Mouse (Mus musculus): Measurements from ENCODE around the gene Hnrnpa3. TPM values are rescaled to one million over a fixed set of nuclear protein-coding genes. Genes with fewer than 3 reads are reported as not detected.

Gene Hnrnpa3
- polyA plus RNA-seq, 1 experiment: 45.4 TPM

GRCm38 (mm10) chr2:75714766-75715165, 55.7 kb downstream of the Hnrnpa3 start:
- H3K4me3 ChIP-seq (ENCODE audit: control insufficient read depth, insufficient read depth, low read length): no peak overlapping the region
- H3K27ac ChIP-seq (ENCODE audit: control insufficient read depth, insufficient read depth, low read length): no peak overlapping the region
- no peaks in the 10 kb centered on the region for H3K27me3 ChIP-seq (ENCODE audit: control insufficient read depth, insufficient read depth, low read length)
- H3K36me3 ChIP-seq (ENCODE audit: control insufficient read depth, insufficient read depth, low read length): no peaks in the 10 kb centered on the region
- DNase-seq: no peak
- 90% methylated on average over 4 of the region's 4 CpGs for WGBS
- no peak for TF ChIP-seq CTCF (IDR thresholded peaks at IDR 0.05; ENCODE audit: borderline replicate concordance, control insufficient read depth, extremely low read depth, insufficient read depth, low read length, poor library complexity)
- TF ChIP-seq POLR2A (IDR thresholded peaks at IDR 0.05; ENCODE audit: control insufficient read depth, extremely low read depth, insufficient read depth, low read length, poor library complexity): no peak
- no peaks in the 10 kb centered on the region for H3K4me1 ChIP-seq (replicated peaks; ENCODE audit: control insufficient read depth, insufficient read depth, low read length)

GRCm38 (mm10) chr2:75716046-75717016, 57.3 kb downstream of the Hnrnpa3 start:
- Histone ChIP-seq H3K36me3 (ENCODE audit: control insufficient read depth, insufficient read depth, low read length) (no peaks in the 10 kb centered on the region), H3K27ac (ENCODE audit: control insufficient read depth, insufficient read depth, low read length) (no peak overlapping the region), H3K27me3 (ENCODE audit: control insufficient read depth, insufficient read depth, low read length) (no peaks in the 10 kb centered on the region), H3K4me3 (ENCODE audit: control insufficient read depth, insufficient read depth, low read length) (no peak overlapping the region), H3K4me1 (replicated peaks; ENCODE audit: control insufficient read depth, insufficient read depth, low read length) (no peaks in the 10 kb centered on the region)
- WGBS: 85% methylated on average over 12 of the region's 12 CpGs
- DNase-seq: no peak
- no peak for TF ChIP-seq POLR2A (IDR thresholded peaks at IDR 0.05; ENCODE audit: control insufficient read depth, extremely low read depth, insufficient read depth, low read length, poor library complexity)
- TF ChIP-seq CTCF (IDR thresholded peaks at IDR 0.05; ENCODE audit: borderline replicate concordance, control insufficient read depth, extremely low read depth, insufficient read depth, low read length, poor library complexity): no peak

Other genes starting within 250 kb of the Hnrnpa3 start
- 38.4 and 42.2 TPM in 2 replicates for gene Nfe2l2, start 45.4 kb downstream of the Hnrnpa3 start, polyA plus RNA-seq (2012; rRNA removed)
- 9.8 and 10.2 TPM in 2 replicates for gene Agps, start 172.9 kb downstream of the Hnrnpa3 start, polyA plus RNA-seq (2012; rRNA removed)